Mouse (Mus musculus) small intestine, adult 2 months (tissue): Measurements from ENCODE around the gene Pkdcc.

Experiments used
- CTCF ChIP-seq: fragments of 200-500 bp; IDR thresholded peaks from 2 replicates; pipeline ENCODE4 v1.5.1; 2012; ENCODE audit warnings: low read depth, mild to moderate bottlenecking, control low read depth, inconsistent platforms, low read length, moderate library complexity, mixed read lengths; ENCODE audit not compliant: insufficient replicate concordance, insufficient read length; ENCODE audit errors: extremely low read depth
- POLR2A ChIP-seq: fragments of 200-500 bp; IDR thresholded peaks from 2 replicates; pipeline ENCODE4 v1.6.1; 2012; ENCODE audit warnings: low read depth, mild to moderate bottlenecking, control low read depth, inconsistent platforms, low read length, moderate library complexity

- TF ChIP-seq CTCF (no peak), POLR2A (no peak)
Observed at GRCm38 (mm10) chr17:83215529-83216244, 595 bp downstream of the Pkdcc start.
